Mouse (Mus musculus) retina, postnatal 7 days (tissue): ENCODE measurements around the gene Mvd.

Experiments used
- DNase-seq: peaks from one replicate; pipeline ENCODE4 v3.0.0-alpha.2; 2012; ENCODE audit warnings: low read depth, low spot score

Gene Mvd

DNA sequence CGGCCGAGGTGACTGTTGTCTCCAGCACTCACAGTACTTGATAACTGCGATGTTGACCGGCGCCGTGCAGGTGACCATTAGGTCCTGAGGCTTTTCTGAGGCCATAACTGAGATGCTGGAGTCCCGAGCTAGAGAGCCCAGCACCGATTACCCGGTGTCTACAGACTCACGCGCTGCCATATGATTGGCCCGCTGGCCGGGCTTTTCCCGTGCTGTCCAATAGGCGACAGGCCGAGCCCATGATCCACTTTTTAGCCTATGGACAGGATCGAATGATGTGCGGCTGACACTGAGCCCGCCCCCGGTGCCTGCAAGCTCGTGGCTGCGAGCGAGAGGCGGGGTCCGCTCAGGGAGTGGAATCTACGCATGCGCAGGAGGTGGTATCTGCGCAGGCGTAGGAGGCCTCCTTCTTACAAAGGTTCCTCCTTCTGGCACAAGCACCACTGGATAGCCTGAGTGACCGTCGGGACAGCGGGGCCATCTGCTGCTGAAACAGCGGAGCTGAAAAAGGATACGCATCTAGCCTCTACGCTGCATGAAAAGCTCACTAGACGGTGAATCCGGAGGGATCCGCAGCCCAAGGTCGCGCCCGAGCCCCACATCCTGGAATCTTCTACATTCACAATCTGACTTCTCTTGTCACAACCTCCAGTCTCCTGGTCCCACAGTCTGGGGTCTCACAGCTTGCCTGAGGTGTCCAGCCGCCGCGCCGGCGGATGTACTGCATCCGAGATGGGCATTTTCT lies at the start of gene Mvd:
Gene Mvd (minus strand): TSS at position 161 of the 745 bp plus-strand sequence.
- peak; percentile 99 for DNase-seq

DNA sequence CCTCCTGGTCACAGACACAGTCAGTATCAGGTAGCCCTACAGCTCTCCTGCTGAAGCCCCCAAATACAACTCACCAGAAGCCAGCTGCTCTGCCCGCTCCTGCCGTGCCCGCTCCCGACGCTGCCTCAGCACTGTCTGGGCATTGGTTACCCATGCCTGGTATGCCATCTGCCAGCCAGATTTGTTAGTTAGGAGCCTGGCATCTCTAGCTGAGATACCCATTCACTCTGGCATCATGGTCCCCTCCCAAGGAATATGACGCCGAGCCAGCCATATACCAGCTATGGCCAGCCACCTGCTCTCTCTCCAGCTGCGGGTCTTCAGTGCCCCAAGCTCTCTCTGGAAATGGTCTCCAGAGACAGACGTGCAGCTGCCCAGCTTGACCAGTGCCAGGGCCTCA lies 45.2 kb upstream of the Mvd start:
- DNase-seq, result no peak

DNA sequence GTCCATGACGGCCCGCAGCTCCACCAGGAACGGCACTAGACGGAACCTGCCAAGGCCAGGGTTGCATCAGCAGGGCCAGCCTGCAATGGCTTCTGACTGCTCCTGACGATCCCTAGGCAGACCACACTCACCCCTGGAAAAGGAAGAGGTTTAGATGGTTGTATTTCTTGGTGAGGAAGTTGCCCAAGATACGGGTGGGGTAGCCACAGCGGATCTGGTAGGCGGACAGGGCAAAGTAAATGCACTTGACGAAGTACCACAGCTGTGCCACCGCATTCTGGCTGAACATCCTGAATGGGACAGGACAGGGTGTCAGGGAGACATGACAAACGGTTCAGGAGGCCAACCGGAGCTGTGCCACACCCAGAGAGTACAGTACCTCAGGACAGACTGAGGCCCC lies 41.6 kb upstream of the Mvd start:
- no peak for DNase-seq

DNA sequence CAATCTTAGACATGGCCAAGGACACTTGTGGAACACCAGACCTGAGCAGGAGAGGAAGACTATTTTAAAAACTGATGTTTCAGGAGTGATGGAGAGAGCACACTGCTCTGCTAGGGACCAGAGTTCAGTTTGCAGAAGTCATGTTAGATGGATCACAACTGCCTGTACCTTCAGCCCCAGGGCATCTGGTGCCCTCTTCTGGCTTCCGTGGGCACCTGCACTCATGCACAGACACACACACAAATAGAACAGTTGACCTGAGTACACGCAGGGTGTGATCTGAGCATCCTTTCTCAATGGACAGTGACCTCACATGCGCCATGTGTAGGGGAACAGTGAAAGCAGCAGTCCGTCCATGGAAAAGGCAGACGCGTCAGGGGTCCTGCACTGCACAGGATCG lies 40.7 kb upstream of the Mvd start:
- DNase-seq, result no peak

DNA sequence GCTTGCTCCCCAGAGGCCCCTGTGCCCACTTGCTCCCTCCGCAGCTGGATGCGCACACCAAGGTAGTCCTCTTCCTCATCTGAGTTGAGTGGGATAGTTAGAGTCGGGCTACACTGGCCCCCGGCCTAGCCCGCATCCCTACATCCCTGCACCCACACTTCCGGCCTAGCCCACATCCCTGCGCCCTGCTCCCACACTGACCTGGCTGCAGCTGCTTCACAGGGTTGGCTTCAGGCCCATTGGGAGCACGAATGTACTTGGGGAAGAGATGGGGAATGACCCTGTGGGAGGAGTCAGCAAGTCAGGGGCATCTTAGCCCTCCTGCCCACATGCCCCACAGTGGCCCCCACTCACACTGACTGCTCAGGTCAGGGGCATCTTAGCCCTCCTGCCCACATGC lies 39.2 kb upstream of the Mvd start:
- no peak for DNase-seq

DNA sequence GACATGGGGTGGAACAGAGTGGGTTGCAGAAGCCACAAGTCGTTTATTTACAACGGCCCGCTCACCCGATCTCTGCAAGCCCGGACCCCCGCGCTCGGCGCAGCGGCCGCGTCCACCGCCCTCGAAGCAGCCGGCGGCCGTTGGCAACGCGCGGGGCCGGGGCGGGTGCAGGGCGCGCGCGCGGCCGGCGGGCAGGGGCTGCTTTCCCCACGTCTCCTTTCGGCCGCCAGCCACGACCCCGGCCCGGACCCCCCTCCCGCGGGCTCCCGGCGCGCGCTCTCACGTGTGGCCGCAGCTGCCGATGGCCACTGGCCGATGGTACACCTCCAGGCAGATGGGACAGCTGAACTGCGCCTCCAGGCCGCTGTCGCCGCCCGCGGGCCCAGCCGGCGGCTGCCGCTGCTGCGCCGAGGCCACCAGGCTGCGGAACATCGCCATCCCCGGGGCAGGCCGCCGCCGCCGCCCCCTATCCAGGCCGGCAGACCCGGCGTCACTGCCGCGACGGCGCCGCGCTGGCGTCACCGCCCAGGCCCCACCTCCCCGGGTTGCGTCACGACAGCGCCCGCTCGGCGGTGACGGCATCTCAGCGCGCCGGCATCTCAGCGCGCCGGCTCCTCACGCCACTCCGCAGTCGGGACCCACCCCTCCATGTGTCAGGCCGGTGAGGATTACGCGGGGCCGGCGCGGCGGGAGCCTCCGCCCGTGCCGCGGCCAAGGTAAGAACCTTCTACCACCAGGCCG lies 32.5 kb upstream of the Mvd start, which contains the start of the genes Rnf166 and Ctu2:
Gene Rnf166 (minus strand): TSS at position 485 of the 741 bp plus-strand sequence.
Gene Ctu2 (plus strand): TSS at position 564 of the 741 bp plus-strand sequence.
- peak; percentile 90 for DNase-seq

DNA sequence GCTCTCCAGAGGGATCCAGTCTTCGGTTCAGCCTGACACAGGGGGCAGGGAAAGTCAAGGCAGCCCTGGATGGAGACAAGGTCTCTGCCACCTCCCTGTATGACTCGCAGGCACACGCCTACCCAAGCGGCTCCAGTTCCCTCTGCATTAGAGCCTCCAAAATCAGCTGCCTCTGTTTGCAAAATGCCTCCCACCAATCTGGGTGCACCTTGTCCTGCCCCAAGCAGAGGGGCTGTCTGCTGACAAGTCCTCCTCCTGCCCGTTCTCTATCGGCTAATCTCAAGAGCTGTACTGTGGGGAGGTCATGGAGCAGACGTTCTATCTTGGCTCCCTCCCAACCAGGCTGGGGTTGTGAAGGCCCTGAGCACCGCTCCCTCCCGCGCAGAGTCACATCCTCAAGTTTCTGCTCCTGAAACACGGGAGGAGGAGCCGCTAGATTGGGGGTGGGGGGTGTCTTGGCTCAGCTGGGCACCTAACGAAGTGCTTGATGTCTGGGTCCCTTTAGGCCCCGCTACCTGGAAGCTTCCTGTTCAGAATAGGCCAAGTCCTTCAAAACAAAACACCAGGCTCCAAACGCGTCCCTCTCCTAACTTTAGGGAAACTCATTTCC lies 31.8 kb upstream of the Mvd start:
- no peak for DNase-seq

DNA sequence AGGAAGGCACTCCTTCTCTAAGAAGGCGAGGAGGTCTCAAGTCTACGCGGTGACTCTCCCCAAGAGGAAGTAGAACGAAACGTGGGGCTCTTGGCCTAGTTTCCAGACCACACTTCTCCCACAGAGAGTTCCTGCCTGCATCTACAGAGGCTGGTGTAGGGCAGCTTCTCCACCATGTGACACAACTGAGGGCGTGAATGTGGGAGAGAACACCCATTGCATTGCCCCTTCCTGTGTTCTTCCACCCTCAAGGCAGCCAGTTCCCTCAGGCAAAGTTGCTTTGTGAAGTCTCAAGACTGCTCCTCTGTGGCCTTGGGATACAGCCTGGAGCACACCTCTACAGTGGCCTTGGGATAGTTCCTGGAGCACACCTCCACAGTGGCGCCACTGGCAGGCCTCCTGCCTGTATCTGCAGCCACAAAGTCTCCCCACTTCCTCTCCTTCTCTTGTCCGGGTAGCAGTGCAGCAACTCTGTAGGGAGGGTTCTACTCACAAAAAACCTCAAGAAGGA lies 30.7 kb upstream of the Mvd start:
- DNase-seq, result no peak

DNA sequence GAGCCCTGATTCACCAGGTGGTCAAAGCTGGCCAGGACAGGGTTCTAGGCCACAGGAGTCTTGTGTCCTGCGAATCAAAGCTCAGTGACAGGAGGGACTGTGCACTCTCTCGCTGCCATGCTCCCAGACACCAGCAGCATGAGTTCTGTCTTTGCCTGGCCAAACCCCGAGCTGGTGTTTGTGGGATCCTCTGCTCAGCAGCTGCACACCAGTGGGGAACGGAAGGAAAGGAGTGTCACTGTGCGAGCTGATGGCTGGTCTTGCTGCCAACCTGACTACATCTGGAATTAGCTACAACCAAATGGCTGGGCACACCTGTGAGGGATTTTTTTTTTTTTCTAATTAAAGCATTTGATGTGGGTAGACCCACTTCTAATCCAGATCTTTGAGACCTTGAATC lies 27.5 kb upstream of the Mvd start:
- no peak for DNase-seq

DNA sequence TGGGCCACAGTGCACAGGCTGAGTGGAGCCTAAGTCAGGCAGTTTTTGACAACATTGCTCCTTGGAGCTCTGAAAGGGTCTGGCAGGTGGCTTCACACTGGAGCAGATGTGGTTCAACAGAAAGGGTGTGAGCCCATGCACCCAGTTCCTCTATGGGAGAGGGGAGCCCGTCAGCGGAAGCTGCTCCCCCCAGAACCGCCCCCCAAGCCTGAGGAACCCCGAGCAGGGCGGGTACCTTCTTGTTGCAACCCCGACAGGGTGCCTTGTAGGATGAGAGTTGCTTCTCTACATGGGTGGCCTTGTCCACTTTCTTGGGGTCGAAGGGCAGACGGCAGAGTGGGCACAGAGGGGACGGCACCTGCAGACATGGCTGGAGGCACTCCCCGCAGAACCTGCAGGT lies 26.7 kb upstream of the Mvd start:
- DNase-seq, result no peak

DNA sequence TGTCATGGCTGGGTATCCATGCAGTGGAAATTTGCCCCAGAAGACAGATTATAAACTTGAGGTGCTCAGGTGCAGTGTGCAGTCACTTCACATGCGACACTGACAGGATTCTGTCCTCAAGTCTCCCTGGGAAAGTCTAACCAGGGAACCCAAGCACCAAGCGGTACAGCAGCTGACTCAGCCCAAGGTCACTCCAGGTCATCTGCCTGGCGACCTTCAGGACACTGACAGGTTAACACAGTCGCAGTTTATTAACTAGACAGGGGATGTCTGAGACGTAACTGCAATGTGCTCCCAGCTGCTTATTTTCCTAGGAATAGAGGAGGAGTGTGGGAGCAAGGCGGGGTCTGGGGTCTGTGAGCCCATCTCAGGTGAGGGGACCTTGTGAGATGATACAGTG lies 26.2 kb upstream of the Mvd start:
- DNase-seq, result no peak

DNA sequence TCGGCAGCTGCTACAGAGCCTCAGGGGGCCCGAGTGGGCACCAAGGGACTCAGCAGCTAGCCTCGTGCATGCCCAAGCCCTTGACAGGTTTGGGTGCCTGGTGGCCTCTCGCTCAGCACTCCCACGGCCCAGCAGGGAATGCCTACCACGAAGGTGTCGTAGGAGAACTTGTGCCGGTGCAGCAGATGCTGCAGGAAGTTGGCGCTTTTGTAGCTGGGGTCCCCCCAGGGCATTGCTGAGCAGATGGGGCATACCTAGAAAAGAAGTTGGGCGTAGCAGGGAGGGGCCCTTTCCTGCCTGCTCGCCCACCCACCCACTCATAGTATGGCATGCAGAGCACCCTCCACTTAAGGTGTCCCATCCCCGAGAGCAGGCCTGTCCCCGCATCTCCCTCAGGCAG lies 24.6 kb upstream of the Mvd start:
- no peak for DNase-seq

DNA sequence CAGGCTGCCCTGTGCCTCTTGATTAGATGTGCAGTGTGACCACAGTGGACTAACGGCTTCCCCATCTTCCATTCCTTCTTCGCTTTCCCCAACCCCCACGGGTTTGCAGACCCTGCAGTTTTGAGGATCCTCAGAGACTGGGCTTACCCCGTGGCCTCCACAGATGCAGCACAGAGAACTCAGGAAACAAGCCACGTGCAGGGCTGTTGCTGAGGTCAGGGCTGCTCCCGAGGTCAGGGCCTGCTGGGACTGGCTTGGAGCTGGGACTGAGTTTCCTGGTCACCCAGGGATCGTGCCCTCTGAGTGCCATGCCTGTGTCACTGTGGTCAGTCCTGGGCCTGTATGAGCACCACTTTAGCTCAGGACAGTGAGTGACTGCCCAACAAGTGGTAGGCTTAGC lies 21.8 kb upstream of the Mvd start:
- DNase-seq, result no peak

DNA sequence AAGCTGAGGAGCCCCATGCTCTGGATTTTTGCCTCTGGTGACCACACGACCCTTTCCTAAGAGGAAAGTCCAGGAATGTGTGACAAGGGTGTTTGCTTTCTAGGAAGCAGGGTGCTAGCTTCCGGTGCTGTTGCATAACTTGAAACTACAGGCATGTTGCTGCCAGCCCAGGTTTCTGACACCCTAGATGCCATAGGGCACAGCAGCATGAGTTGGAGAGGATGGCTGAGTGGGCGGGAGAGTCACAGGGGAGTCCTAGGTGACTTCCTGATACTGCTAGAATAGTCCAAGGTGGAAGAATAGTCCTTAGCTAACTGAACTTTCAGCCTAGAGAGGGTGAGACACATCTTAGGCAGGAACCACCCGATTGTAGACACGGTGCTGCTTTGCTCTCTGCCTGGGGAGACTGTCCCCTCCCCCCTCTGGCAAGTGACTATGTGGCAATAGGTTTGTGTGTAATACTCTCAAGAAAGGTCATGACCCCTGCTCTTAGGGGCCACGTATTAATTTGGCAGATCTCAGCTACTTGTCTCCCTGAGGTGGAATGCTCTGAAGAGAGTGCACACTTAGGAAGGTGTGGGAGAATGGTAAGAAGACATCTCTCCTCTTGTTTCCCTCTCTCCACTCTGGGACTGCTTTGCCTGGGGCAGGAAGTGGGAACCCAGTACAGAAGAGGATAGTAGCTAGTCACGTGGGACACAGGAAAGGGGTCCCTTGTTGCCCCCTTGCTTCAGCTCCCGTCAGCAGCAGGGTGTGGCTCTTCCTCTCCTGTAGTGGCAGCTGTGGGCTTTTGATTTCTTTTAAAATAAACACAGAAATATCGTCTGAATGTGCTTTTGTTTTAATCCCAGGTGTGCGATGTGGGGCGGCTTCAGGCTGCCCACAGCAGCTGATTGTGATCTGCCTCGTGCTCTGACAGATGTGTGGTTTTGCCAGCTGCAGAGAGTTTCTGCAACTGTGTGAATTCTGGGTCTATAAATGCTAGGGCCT lies 20.7 kb upstream of the Mvd start:
- no peak for DNase-seq

DNA sequence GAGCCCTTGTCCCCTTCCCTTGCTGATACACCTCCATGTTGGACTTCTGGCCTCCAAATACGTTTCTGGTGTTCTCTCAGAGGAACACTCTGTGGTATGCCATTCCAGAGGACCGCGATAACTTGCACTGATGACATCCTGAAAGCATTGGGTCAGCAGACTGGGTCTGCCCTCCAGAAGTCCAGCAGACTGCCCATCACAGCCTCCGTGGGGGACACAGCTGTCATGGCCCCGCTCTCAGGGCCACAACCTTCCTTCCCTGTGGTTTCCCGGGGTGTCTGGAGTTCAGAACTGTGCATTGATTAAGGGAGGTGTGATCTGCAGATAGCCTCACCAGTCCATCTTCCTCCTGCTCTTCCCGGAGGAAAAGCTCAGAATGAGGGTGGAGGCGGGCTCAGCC lies 19.3 kb upstream of the Mvd start:
- no peak for DNase-seq

DNA sequence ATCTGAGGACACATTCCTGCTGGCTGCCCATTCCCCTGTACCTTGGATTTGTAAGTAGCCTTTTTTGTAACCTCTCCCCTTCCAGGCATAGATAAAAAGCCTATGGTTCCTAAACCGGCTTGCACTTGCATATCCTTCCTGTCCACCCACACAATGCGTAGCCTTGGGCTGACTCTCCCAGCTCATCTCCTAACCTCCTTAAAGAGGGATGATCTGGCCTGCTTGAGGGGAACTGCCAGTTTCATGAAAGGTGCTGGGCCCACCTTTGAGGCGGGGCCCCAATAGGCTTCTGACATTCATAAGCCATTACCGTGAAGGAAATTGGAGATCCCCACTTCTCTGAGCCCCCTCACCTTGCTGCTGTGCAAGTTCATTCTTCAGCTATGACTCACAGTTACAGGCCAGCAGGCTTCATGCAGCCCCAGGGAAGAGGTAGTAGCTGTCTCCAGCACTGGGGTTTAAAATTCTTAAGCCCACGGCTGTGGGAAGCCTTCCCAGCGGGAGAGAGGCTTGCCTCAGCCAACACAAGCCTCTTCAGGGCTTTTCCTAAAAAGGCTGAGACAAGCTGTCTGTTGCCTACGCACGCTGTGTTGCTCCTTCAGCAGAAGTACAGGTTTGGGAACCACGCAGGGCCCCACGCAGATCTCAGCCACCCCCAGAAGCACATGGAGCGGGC lies 18.4 kb upstream of the Mvd start:
- DNase-seq, result no peak

DNA sequence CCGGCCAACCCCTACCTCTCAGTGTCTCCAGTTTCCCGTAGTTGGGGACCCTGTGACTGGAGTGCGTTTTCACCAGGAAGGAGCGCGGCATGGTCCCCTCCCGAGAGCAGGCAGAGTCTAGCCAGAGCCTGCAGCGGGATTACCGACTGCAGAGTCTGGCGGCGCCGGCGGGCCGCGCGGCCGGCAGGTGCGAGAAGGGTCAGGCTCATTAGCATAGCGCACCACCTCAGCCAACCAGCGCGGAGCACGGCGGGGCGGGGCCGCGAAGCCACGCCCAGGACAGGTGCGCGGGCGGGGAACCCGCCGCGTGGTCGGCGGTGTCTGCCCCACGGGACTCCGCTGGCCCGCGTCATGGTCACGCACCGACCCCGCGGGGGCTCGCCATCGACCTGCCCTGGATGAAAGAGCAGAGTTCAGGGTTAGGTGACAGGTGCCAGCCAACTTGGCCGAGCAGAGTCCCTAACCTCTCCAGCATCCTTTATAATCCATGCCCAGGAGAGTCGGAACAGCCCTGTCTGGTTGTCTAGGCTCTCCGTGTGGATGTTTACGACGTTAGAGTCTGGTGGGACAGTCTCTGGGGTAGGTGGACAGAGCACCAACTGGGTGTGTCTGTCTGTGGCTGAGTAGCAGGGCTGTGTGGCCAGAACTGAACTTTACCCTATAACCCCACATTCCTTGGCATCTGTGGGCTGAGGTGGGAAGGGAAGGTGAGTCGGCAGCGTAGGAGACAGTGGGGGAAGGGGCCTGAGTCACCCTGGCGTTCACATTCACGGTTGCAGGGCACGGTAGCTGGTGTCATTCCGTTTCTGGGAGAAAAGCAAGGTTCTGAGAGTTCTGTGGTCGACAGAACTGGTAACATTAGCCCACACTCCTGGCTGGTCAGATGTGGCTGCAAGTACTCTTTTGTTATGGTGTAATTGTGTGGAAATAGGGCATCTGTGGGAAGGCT lies 17.6 kb upstream of the Mvd start, which contains the start of gene Snai3:
Gene Snai3 (minus strand): TSS at position 210 of the 949 bp plus-strand sequence.
- DNase-seq, result peak; percentile 57

DNA sequence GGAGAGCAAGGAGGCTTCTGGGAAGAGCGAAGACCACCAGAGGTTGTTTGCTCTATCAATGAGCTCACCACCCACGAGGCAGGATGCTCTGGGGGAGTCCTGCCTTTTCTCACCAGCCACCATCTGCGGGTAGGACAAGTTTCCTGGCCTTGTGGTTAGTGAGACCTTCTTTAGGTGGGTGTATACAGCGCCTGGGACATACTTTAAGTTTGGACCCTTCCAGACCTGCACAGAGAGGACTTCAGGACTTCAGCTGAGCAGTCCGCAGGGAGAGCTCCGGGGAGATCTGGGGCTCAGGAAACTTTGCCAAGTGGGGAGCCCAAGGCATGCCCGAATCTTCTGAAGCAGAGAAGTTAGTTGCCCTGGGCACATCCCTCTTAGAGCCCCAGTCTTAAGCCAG lies 16.8 kb upstream of the Mvd start:
- DNase-seq, result no peak

DNA sequence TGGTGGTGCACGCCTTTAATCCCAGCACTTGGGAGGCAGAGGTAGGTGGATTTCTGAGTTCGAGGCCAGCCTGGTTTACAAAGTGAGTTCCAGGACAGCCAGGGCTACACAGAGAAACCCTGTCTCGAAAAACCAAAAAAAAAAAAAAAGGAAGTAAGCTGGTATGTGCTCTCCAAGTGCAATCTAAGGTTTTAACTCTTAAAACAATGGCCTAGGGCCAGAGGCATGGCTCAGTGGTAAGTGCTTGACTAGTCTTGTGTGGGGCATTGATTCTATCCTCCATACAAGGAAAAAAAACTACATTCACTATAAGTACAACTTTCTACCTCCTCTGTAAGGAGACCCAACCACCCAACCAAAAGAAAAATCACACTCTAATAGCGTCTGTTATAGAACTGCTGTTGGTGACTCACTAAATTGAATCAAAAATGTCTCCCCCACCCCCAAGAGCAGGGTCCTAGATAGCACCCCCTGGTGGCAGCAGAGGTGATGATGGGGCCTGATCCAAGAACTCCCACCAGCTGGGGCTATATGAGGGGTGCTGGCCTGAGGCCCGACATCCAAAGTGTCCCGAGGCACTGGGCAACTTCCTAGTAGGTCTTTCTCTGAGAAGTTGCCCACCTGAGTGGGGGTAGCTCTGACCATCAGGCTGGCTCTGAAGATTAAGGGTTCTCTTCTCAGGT lies 16.1 kb upstream of the Mvd start:
- no peak for DNase-seq
